Mouse (Mus musculus) cerebellum, postnatal 10 days (tissue): ENCODE measurements around the gene Tmem123.
A peak's percentile ranks its signal among the peaks of the same experiment; 100 is the strongest.

Experiments used
- DNase-seq, 2 experiments: peaks; one replicate each; pipeline ENCODE4 v3.0.0; 2021; ENCODE audit warnings: mixed read lengths in 2 of 2

The Tmem123 gene

GRCm38 (mm10) chr9:7763614-7764300 is at the start of gene Tmem123:
Tmem123 (plus strand) TSS chr9:7764041.
- DNase-seq, result peak; percentile 96 to 99

- peak; percentile 56 to 73 for DNase-seq
Measured at GRCm38 (mm10) chr9:7714062-7714907, 49.6 kb upstream of the Tmem123 start.

DNA sequence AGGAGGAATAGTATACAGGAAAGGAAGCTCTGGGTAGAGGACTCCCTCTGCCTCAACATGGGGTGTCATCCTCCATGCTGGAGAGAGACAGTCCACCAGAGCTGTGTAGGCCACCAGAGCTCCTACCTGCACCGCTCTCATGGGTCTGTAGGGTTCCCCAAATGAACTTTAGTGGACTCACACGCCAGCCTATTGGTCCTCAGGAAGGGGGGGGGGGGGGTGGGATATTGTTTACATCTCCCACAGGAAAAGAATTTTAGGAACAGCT is 49.0 kb upstream of the Tmem123 start:
- no peak for DNase-seq

GRCm38 (mm10) chr9:7721543-7721942 is 42.3 kb upstream of the Tmem123 start:
- DNase-seq, result no peak

- no peak for DNase-seq
Measured at GRCm38 (mm10) chr9:7728997-7729396, 34.8 kb upstream of the Tmem123 start.

DNA sequence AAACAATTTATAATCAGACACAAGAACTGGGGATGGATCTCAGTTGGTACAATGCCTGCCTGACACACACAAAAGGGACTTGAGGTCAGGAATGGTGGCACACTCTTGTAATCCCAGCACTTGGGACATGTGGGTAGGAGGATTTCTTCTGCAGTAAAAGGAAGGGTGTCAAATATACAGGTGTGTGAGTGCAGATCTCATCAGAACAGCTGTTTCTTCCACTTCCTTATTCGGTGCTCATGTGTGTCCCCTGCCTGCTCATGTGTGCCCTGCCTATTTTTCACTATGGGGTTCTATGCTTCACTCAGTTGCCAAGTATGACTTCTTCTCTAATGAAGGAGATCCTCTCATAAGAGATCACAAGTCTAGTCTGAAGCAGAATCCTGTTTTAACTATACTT is 21.1 kb upstream of the Tmem123 start:
- no peak for DNase-seq

- no peak for DNase-seq
Measured at GRCm38 (mm10) chr9:7744156-7744555, 19.7 kb upstream of the Tmem123 start.

DNA sequence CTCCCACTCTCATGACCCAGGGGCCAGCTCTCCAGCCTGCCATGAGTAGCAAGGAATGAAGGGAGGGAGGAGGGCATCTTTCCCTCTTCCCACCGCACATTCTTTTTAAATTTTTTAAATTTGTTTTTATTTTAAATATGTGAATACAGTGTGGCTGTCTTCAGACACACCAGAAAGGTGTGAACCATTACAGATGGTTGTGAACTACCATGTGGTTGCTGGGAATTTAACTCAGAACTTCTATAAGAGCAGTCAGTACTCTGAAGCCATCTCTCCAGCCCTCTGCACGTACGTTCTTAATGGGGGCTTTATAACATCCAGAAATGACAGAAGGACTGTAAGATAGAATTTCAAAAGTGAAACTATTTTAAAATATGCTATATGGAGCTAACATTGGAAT is 15.0 kb upstream of the Tmem123 start:
- DNase-seq, result no peak

DNA sequence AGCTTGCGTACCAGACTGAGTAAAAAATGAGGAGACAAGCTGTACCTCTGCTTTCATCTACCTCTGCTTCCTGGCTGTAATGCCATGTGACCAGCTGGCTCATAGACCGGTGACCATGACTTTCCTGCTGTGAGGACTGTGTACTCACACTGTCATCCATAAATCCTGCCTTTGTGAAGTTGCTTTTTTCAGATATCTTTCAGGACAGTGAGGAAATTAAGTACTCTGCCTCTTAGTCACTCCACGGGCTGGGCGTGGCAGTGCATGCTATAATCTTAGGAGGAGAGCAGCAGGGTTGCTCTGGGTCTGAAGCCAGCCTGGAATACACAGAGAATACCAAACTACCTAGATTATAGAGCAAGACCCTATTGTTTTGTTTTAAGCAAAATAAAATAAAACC is 14.3 kb upstream of the Tmem123 start:
- no peak for DNase-seq

- no peak for DNase-seq
Measured at GRCm38 (mm10) chr9:7755889-7756423, 7.9 kb upstream of the Tmem123 start.

DNA sequence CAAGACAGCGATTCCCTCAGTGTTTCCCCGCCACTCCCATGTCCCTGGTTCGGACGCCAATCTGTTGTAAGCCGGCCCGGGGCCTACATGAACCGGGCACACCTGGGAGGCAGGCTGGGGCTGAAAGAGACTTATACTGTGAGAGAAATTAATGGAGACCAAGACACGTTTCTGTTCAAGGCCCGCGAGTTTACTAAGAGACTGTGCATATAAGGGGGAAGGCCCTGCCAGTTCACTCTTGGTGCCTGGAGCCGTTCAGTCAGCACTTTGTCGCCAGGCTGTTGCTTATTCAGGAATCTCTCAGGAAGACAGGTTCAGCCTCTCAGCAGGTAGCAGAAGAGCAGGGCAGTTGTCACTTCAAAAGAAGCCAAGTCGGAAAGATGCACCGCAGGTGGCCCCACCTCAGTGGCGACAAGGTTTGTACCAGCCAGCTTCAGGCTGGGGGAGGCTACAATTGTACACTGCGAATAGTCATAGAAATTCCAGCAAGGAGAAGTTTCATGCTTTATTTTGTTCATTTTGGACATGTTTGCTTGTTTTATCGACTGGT is 1.9 kb upstream of the Tmem123 start:
- no peak for DNase-seq

DNA sequence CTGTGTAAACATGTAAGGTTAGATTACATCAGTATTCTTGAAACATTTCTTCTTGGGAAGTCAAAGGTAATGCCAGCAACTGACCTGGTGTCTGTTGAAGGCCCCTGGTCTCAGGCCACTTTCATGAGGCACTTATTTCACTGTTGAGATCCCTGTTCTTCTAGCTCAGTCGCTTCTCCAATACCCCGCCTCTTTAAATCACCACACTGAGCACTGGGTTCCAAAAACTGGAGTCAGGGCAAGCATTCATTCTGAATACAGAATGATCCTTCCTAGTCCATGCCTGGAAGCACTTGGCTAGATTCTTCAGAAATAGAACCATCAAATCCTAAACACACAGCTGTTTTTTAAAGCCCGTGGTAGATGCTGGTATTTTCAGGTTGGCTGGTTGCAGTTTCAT is 1.1 kb upstream of the Tmem123 start:
- DNase-seq, result no peak

DNA sequence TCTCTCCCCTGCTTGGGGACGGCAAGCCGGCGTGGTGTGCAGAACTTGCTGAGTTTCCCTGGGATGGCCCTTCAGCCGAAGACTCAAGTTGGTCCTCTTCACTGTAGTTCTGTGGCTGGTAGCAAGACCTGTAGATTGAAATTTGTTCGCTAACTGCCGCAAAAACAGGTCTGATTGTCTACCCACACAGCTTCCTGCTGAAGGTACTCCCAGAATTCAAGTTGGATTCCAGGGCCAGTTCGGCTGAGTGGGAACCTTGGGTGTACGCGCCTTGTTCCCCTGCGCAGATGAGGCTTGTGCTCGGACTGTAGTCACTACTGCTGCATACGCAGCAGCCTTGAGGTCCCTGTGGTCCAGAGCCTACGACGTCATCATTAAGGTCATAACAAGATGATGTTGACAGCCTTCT is 626 bp downstream of the Tmem123 start:
- DNase-seq, result no peak

DNA sequence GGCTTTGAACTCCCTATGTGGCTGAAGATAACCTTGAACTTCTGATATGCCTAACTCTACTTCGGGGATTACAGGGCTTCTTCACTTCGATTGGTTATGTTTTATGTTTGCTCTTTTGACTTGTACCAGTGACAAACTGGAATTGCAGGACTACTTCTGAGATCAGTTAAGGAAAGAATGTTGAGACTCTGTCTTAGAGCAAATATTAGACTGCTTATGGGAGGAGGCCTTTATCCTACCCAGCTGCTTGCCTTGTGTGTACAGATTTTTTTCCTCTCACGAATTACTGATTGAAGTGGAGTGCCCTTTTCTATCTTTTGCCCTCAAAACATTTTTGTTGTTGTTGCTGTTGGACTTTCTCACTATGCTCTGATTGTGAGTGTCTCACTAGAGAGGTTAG is 1.4 kb downstream of the Tmem123 start:
- no peak for DNase-seq

- no peak for DNase-seq
Measured at GRCm38 (mm10) chr9:7766582-7766981, 2.7 kb downstream of the Tmem123 start.

DNA sequence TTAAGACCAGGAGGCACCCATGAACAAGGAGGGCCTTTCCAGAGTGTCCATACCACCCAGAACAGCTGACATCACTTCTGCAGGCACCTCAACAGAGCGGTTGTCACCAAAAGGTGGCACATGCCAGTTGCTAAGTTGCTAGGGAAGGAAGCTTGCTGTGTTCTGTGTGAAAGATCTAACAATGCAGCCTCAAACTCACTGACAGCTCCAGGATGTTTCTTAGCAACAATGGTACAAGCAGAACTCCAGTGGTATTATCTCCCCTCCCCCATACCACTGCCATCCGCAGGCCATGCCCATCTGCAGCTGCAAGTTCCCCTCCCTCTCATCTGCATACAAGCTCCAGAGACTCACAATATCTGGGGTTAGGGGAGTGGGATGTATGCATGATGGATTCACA is 3.7 kb downstream of the Tmem123 start:
- no peak for DNase-seq

- no peak for DNase-seq
Measured at GRCm38 (mm10) chr9:7769081-7769480, 5.2 kb downstream of the Tmem123 start.

DNA sequence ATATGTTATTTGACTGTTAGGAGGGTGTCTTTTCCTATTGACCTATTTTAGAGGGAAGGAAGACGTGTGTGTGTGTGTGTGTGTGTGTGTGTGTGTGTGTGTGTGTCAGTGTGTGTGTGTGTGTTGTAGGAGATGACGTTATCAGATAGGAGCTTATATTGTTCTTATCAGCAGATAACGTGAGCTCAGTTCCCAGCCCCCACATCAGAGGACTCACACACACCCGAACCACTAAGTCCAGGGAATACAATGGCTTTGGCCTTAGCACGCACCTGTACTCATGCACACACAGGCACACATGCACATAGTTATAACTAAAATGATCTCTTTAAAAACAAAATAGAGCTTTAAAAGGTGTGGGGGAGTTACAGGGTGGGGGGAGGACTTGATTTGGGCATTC is 5.7 kb downstream of the Tmem123 start:
- no peak for DNase-seq

GRCm38 (mm10) chr9:7772361-7772760 is 8.5 kb downstream of the Tmem123 start:
- DNase-seq, result no peak

- DNase-seq, result no peak
Measured at GRCm38 (mm10) chr9:7772773-7773454, 9.1 kb downstream of the Tmem123 start.

DNA sequence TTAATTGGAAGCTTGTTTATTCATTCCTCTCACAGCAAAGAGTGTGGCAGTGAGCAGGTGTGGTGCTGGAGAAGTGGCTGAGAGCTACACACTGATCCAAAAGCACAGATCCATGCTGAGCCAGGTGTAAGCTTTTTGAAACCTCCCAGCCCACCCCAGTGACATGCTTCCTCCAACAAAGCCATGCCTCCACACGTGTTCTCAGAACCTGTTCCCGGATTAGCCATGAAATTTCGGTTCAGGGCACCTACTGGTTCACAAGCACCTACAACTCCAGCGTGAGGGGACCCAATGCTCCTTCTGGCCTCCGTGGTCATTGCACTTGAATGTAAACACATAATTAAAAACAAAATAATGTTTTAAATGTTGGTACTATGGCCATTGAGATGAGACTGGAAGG is 9.8 kb downstream of the Tmem123 start:
- no peak for DNase-seq

- DNase-seq, result no peak
Measured at GRCm38 (mm10) chr9:7774538-7774937, 10.7 kb downstream of the Tmem123 start.

DNA sequence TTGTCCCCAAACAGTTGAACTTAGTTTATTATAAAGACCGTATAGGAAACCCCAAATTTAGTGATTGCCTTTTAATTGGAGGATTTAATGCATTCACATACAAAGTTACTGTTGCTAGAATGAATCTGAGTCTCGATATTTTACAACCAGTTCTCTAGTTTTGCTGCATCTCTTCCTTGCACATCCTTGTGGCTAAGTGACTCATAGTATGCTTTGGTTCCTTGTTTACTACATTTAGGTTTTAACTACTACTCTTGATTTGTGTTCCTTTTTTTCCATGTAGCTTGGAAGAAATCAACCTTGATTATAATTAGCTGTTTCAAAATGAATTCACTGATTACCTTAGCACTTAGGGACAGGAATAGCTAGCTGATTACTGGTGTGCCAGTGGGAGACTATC is 11.2 kb downstream of the Tmem123 start:
- DNase-seq, result no peak
